ENCODE assay signal across 30 mouse cellular contexts in genomic region chr7:118795779-118796178, GRCm38 (mm10).
"Had no signal": no experiment of that assay in that cellular context is flagged by ENCODE, and none has a peak within 500 bp of the region (broad histone marks: within the 10 kb centered on the region; RNA-seq: fewer than 3 reads in every experiment).

No protein-coding gene starts in this region.

- H3K4me2 ChIP-seq: limb, embryonic 12.5 days; limb, embryonic 13.5 days; limb, embryonic 15.5 days; liver, embryonic 11.5 days; liver, embryonic 12.5 days; liver, embryonic 13.5 days; liver, embryonic 15.5 days; lung, embryonic 14.5 days; lung, embryonic 15.5 days; midbrain, embryonic 12.5 days; midbrain, embryonic 15.5 days; neural tube, embryonic 12.5 days; neural tube, embryonic 13.5 days had no signal

- H3K27me3 ChIP-seq: limb, embryonic 12.5 days; limb, embryonic 13.5 days; limb, embryonic 15.5 days; liver, embryonic 12.5 days; liver, embryonic 13.5 days; liver, embryonic 15.5 days; lung, embryonic 15.5 days; megakaryocyte, embryonic 14.5 days; midbrain, embryonic 12.5 days; midbrain, embryonic 15.5 days; neural tube, embryonic 12.5 days; neural tube, embryonic 13.5 days had no signal

- DNase-seq: left cerebral cortex, postnatal 4 days; liver; liver, embryonic 13.5 days; liver, postnatal 0 days; lung, adult 18-20 months; lung, adult 2 months; lung, embryonic 14.5 days; lung, postnatal 10 days; lung, postnatal 14 days; lung, postnatal 36 days; lung, postnatal 4 days; midbrain, embryonic 14.5 days had no signal

- H3K27ac ChIP-seq: left cerebral cortex, adult 2 months; limb, embryonic 10.5 days; limb, embryonic 12.5 days; limb, embryonic 13.5 days; limb, embryonic 15.5 days; liver, embryonic 12.5 days; liver, embryonic 13.5 days; liver, embryonic 14.5 days; liver, embryonic 15.5 days; lung, embryonic 15.5 days; midbrain, embryonic 10.5 days; midbrain, embryonic 12.5 days; midbrain, embryonic 15.5 days; neural tube, embryonic 12.5 days; neural tube, embryonic 13.5 days had no signal

- H3K4me1 ChIP-seq: limb, embryonic 10.5 days; limb, embryonic 12.5 days; limb, embryonic 13.5 days; limb, embryonic 15.5 days; liver, embryonic 15.5 days; lung, embryonic 15.5 days; midbrain, embryonic 12.5 days; midbrain, embryonic 15.5 days; neural tube, embryonic 12.5 days; neural tube, embryonic 13.5 days had no signal

- H3K4me3 ChIP-seq: left cerebral cortex, adult 2 months; limb, embryonic 10.5 days; limb, embryonic 12.5 days; limb, embryonic 13.5 days; limb, embryonic 15.5 days; liver, embryonic 12.5 days; liver, embryonic 13.5 days; liver, embryonic 15.5 days; lung, embryonic 15.5 days; megakaryocyte, embryonic 14.5 days; midbrain, embryonic 10.5 days; midbrain, embryonic 12.5 days; midbrain, embryonic 15.5 days; neural tube, embryonic 12.5 days; neural tube, embryonic 13.5 days had no signal

- H3K9me3 ChIP-seq: limb, embryonic 10.5 days; limb, embryonic 12.5 days; limb, embryonic 13.5 days; limb, embryonic 15.5 days; liver, embryonic 12.5 days; liver, embryonic 13.5 days; liver, embryonic 15.5 days; lung, embryonic 15.5 days; megakaryocyte, embryonic 14.5 days; midbrain, embryonic 10.5 days; midbrain, embryonic 12.5 days; midbrain, embryonic 15.5 days; neural tube, embryonic 12.5 days; neural tube, embryonic 13.5 days had no signal

- H3K9ac ChIP-seq: limb, embryonic 12.5 days; limb, embryonic 13.5 days; limb, embryonic 15.5 days; liver, embryonic 12.5 days; liver, embryonic 13.5 days; liver, embryonic 14.5 days; liver, embryonic 15.5 days; liver, postnatal 0 days; lung, embryonic 14.5 days; lung, embryonic 15.5 days; midbrain, embryonic 12.5 days; midbrain, embryonic 15.5 days; neural tube, embryonic 12.5 days; neural tube, embryonic 13.5 days had no signal

- ATAC-seq: liver, embryonic 12.5 days; liver, postnatal 0 days; lung, postnatal 0 days; midbrain, embryonic 15.5 days; midbrain, embryonic 16.5 days had no signal
